Mouse (Mus musculus) ES-Bruce4 (cell line): ENCODE measurements around the gene Col13a1.

Source experiments
- CTCF ChIP-seq: IDR thresholded peaks from one replicate; pipeline ENCODE4 v1.8.1; 2011; ENCODE audit warnings: low read depth, low read length
- EP300 ChIP-seq: IDR thresholded peaks from 2 replicates; pipeline ENCODE4 v1.6.1; 2011; ENCODE audit warnings: low read depth, low read length; ENCODE audit not compliant: insufficient read depth
- POLR2A ChIP-seq: IDR thresholded peaks from one replicate; pipeline ENCODE4 v1.8.1; 2011; ENCODE audit warnings: low read length; ENCODE audit not compliant: insufficient read depth

- TF ChIP-seq CTCF (no peak), EP300 (no peak), POLR2A (no peak)
Measured at GRCm38 (mm10) chr10:61845476-61845875, 133.4 kb downstream of the Col13a1 start.
